Mouse (Mus musculus): Measurements from ENCODE around the gene Cdc34b. TPM values are rescaled to one million over a fixed set of nuclear protein-coding genes. Genes with fewer than 3 reads are reported as not detected.

Cdc34b gene
- polyA plus RNA-seq, 2 experiments, result 0.08 TPM; not detected in 1

- no peak for ATAC-seq (ENCODE audit: insufficient read depth)
- H3K27me3 ChIP-seq (ENCODE audit: control insufficient read depth, insufficient read depth, low read length), result no peaks in the 10 kb centered on the region
- no peak for DNase-seq (ENCODE audit: low read depth in 3 of 3, low spot score in 3 of 3)
These were observed 50.1 kb downstream of the Cdc34b start for GRCm38 (mm10) chr11:94791700-94792099.

More at GRCm38 (mm10) chr11:94791700-94792099, 50.1 kb downstream of the Cdc34b start:
- Histone ChIP-seq H3K4me2 (ENCODE audit: low read depth) (no peak overlapping the region), H3K4me1 (replicated peaks; ENCODE audit: control insufficient read depth in 2 of 2, insufficient read depth in 2 of 2, low read length in 1 of 2) (no peaks in the 10 kb centered on the region), H3K27ac (no peak overlapping the region), H3K4me3 (ENCODE audit: insufficient read depth in 1 of 2, low read depth in 2 of 2, low read length in 2 of 2) (no peak overlapping the region), H3K36me3 (replicated peaks; ENCODE audit: control insufficient read depth, insufficient read depth, low read depth) (no peaks in the 10 kb centered on the region), H3K9me3 (ENCODE audit: control insufficient read depth, low read length) (no peaks in the 10 kb centered on the region), H3K9ac (replicated peaks) (no peak overlapping the region)
- TF ChIP-seq CTCF (IDR thresholded peaks at IDR 0.05; ENCODE audit: low read depth) (no peak), EP300 (IDR thresholded peaks at IDR 0.05; ENCODE audit: low read depth) (no peak)

Other genes starting within 250 kb of the Cdc34b start
- gene Epn3, start 241.8 kb upstream of the Cdc34b start, polyA plus RNA-seq (2012; rRNA removed), result 0.02 and 0.04 TPM in 2 replicates
- not detected in 2 replicates for gene Epn3, start 241.8 kb upstream of the Cdc34b start, polyA plus RNA-seq (2014; fragmentation: Nextera tagmentation; extraction: Ambion mirVana)
- 0.03 and 0.09 TPM in 2 replicates for gene Mycbpap, start 220.0 kb upstream of the Cdc34b start, polyA plus RNA-seq (2012; rRNA removed)
- gene Mycbpap, start 220.0 kb upstream of the Cdc34b start, polyA plus RNA-seq (2014; fragmentation: Nextera tagmentation; extraction: Ambion mirVana), result not detected in 2 replicates
- 1.2 and 1.4 TPM in 2 replicates for gene Rsad1, start 192.5 kb upstream of the Cdc34b start, polyA plus RNA-seq (2012; rRNA removed)
- 0.51 and 0.72 TPM in 2 replicates for gene Rsad1, start 192.5 kb upstream of the Cdc34b start, polyA plus RNA-seq (2014; fragmentation: Nextera tagmentation; extraction: Ambion mirVana)
- gene Chad, start 176.7 kb upstream of the Cdc34b start, polyA plus RNA-seq (2012; rRNA removed), result 0.02 and 0.03 TPM in 2 replicates
- gene Chad, start 176.7 kb upstream of the Cdc34b start, polyA plus RNA-seq (2014; fragmentation: Nextera tagmentation; extraction: Ambion mirVana), result 0.09 TPM in 1 of 2 replicates, not detected in the other
- gene Acsf2, start 139.9 kb upstream of the Cdc34b start, polyA plus RNA-seq (2012; rRNA removed), result 3.2 and 3.9 TPM in 2 replicates
- gene Acsf2, start 139.9 kb upstream of the Cdc34b start, polyA plus RNA-seq (2014; fragmentation: Nextera tagmentation; extraction: Ambion mirVana), result 1.3 and 1.4 TPM in 2 replicates
- gene Lrrc59, start 112.0 kb upstream of the Cdc34b start, polyA plus RNA-seq (2012; rRNA removed), result 36.3 and 52.7 TPM in 2 replicates
- 66.4 and 73.4 TPM in 2 replicates for gene Lrrc59, start 112.0 kb upstream of the Cdc34b start, polyA plus RNA-seq (2014; fragmentation: Nextera tagmentation; extraction: Ambion mirVana)
- 45.0 and 61.3 TPM in 2 replicates for gene Mrpl27, start 88.0 kb upstream of the Cdc34b start, polyA plus RNA-seq (2012; rRNA removed)
- gene Mrpl27, start 88.0 kb upstream of the Cdc34b start, polyA plus RNA-seq (2014; fragmentation: Nextera tagmentation; extraction: Ambion mirVana), result 56.8 and 58.6 TPM in 2 replicates
- gene Eme1, start 87.8 kb upstream of the Cdc34b start, polyA plus RNA-seq (2012; rRNA removed), result 12.8 and 15.4 TPM in 2 replicates
- gene Eme1, start 87.8 kb upstream of the Cdc34b start, polyA plus RNA-seq (2014; fragmentation: Nextera tagmentation; extraction: Ambion mirVana), result 13.0 and 15.7 TPM in 2 replicates
- gene Xylt2, start 64.3 kb upstream of the Cdc34b start, polyA plus RNA-seq (2012; rRNA removed), result 2.8 and 3.6 TPM in 2 replicates
- gene Xylt2, start 64.3 kb upstream of the Cdc34b start, polyA plus RNA-seq (2014; fragmentation: Nextera tagmentation; extraction: Ambion mirVana), result 1.8 and 2.7 TPM in 2 replicates
- gene Gm11541, start 37.3 kb upstream of the Cdc34b start, polyA plus RNA-seq (2012; rRNA removed), result not detected in 2 replicates
- not detected in 2 replicates for gene Gm11541, start 37.3 kb upstream of the Cdc34b start, polyA plus RNA-seq (2014; fragmentation: Nextera tagmentation; extraction: Ambion mirVana)
- gene Tmem92, start 40.9 kb downstream of the Cdc34b start, polyA plus RNA-seq (2012; rRNA removed), result not detected in 2 replicates
- gene Tmem92, start 40.9 kb downstream of the Cdc34b start, polyA plus RNA-seq (2014; fragmentation: Nextera tagmentation; extraction: Ambion mirVana), result not detected in 2 replicates
- 7.8 and 14.1 TPM in 2 replicates for gene Col1a1, start 194.4 kb downstream of the Cdc34b start, polyA plus RNA-seq (2012; rRNA removed)
- gene Col1a1, start 194.4 kb downstream of the Cdc34b start, polyA plus RNA-seq (2014; fragmentation: Nextera tagmentation; extraction: Ambion mirVana), result 30.8 and 37.6 TPM in 2 replicates
- not detected in 2 replicates for gene Hils1, start 225.8 kb downstream of the Cdc34b start, polyA plus RNA-seq (2012; rRNA removed)
- gene Hils1, start 225.8 kb downstream of the Cdc34b start, polyA plus RNA-seq (2014; fragmentation: Nextera tagmentation; extraction: Ambion mirVana), result not detected in 2 replicates
- 0.04 TPM in 1 of 2 replicates, not detected in the other for gene Sgca, start 234.5 kb downstream of the Cdc34b start, polyA plus RNA-seq (2012; rRNA removed)
- not detected in 2 replicates for gene Sgca, start 234.5 kb downstream of the Cdc34b start, polyA plus RNA-seq (2014; fragmentation: Nextera tagmentation; extraction: Ambion mirVana)
- 14.1 and 14.9 TPM in 2 replicates for gene Ppp1r9b, start 249.3 kb downstream of the Cdc34b start, polyA plus RNA-seq (2012; rRNA removed)
- gene Ppp1r9b, start 249.3 kb downstream of the Cdc34b start, polyA plus RNA-seq (2014; fragmentation: Nextera tagmentation; extraction: Ambion mirVana), result 8.8 and 10.4 TPM in 2 replicates